Mouse (Mus musculus) embryo, embryonic 11 days (tissue): ENCODE data around the gene Tubg2.

Experiments used
- DNase-seq: peaks from one replicate; pipeline ENCODE4 v3.0.0-alpha.2; 2015

Gene Tubg2

GRCm38 (mm10) chr11:101180261-101180660 lies 24.6 kb downstream of the Tubg2 start:
- DNase-seq, result no peak

- DNase-seq, result peak; percentile 82
Measured at GRCm38 (mm10) chr11:101180846-101181740, 25.4 kb downstream of the Tubg2 start.

- no peak for DNase-seq
Measured at GRCm38 (mm10) chr11:101181961-101182360, 26.3 kb downstream of the Tubg2 start.

- no peak for DNase-seq
Measured at GRCm38 (mm10) chr11:101182771-101183517, 27.2 kb downstream of the Tubg2 start.

GRCm38 (mm10) chr11:101184984-101185383 lies 29.3 kb downstream of the Tubg2 start:
- DNase-seq, result no peak

- DNase-seq, result no peak
Measured at GRCm38 (mm10) chr11:101185441-101185840, 29.7 kb downstream of the Tubg2 start.

- DNase-seq, result no peak
Measured at GRCm38 (mm10) chr11:101186526-101187247, 31.0 kb downstream of the Tubg2 start.

- no peak for DNase-seq
Measured at GRCm38 (mm10) chr11:101187541-101187940, 31.8 kb downstream of the Tubg2 start.

- DNase-seq, result no peak
Measured at GRCm38 (mm10) chr11:101188166-101188805, 32.6 kb downstream of the Tubg2 start.

GRCm38 (mm10) chr11:101189495-101190180 lies 33.9 kb downstream of the Tubg2 start:
- peak; percentile 76 for DNase-seq

- DNase-seq, result no peak
Measured at GRCm38 (mm10) chr11:101190181-101190912, 34.6 kb downstream of the Tubg2 start.

- peak; percentile 45 for DNase-seq
Measured at GRCm38 (mm10) chr11:101190913-101191907, 35.5 kb downstream of the Tubg2 start.

- DNase-seq, result no peak
Measured at GRCm38 (mm10) chr11:101191919-101192470, 36.3 kb downstream of the Tubg2 start.

GRCm38 (mm10) chr11:101192646-101193045 lies 36.9 kb downstream of the Tubg2 start:
- DNase-seq, result no peak

- no peak for DNase-seq
Measured at GRCm38 (mm10) chr11:101193076-101193475, 37.4 kb downstream of the Tubg2 start.

DNA sequence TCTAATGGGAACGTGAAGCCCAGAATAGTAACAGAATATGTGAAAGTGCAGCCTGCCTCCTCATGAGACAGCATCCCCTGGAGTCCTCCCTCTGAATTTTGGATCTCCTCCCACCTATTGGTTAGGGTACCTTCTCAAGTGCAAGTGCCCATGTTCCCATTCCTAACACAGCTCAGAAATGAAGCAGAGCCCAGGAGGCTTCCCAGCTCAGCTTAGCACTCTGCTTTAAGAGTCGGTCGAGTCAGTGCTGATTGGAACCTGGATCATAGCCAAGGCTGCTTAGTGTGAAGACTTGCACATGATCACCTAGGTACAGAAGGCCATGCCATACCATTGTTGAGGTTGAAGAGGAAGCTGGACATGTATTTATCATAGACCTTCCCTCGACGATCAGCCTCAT lies 38.4 kb downstream of the Tubg2 start:
- DNase-seq, result no peak

DNA sequence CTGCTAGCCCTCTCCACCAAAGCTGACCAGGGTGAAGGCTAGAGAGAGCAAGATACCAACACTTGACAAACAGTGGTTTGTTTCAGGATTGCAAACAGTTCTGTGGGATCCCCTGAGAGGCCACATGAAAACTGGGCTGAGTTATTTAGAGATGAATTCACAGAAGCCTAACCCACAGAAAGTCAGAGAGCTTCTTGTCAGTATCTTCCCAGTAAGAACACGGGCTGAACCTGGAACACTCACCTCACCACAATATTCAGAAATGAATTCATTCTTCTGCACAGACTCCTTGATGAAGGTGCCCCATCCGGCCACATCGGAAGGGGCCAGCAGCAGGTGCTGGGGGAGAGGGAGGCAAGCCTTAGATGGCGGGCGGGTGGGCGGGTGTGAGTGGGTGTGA lies 38.9 kb downstream of the Tubg2 start:
- no peak for DNase-seq

- DNase-seq, result no peak
Measured at GRCm38 (mm10) chr11:101195101-101195500, 39.4 kb downstream of the Tubg2 start.

- no peak for DNase-seq
Measured at GRCm38 (mm10) chr11:101195571-101195970, 39.9 kb downstream of the Tubg2 start.

DNA sequence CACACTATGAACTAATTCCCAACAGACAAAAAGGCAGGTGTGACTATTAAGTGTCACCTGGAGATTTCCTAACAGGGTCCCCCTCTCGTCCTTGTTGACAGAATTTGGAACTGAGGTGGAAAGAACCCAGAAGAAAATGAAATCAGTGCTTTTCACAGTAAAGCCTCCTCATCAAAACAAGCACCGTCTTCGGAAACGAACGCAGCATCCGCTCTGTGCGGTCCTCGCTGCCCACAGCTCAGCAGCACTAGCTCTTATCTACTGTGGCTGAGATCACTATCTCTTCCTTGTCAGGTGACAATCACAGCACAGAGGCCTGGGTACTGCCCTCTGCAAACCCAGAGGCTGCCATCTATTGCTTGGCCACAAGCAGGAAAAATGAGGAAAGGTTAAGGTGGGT lies 40.5 kb downstream of the Tubg2 start:
- no peak for DNase-seq
